Mouse (Mus musculus) spleen, adult 12 weeks (tissue): ENCODE data around the gene Mfn2.

Source experiments
- DNase-seq: peaks from one replicate; pipeline ENCODE4 v3.0.0; 2022; ENCODE audit warnings: low spot score

The Mfn2 gene

GRCm38 (mm10) chr4:147904313-147905089, at the start of gene Mfn2:
Gene Mfn2 (minus strand): TSS chr4:147904704.
- peak; percentile 85 for DNase-seq

DNA sequence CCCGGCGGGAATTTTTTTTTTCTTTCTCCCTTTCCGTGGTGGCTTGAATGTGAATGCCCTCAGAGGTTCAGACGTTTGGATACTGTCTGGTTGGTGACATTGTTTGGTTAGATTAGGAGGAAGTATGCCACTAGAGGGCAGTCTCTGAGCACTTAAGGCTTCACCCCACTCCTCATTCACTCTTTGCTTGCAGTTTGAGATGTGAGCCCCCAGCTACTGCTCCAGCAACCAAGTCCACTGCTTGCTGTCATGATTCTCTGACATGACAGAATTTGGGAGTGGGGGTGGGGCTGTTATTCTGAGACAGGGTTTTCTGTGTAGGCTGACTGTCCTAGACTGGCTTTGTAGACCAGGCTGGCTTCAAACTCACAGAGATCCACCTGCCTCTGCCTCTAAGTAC, 49.1 kb upstream of the Mfn2 start:
- DNase-seq: no peak

- no peak for DNase-seq
Observed at GRCm38 (mm10) chr4:147947511-147947910, 43.0 kb upstream of the Mfn2 start.

- no peak for DNase-seq
Observed at GRCm38 (mm10) chr4:147943005-147943404, 38.5 kb upstream of the Mfn2 start.

DNA sequence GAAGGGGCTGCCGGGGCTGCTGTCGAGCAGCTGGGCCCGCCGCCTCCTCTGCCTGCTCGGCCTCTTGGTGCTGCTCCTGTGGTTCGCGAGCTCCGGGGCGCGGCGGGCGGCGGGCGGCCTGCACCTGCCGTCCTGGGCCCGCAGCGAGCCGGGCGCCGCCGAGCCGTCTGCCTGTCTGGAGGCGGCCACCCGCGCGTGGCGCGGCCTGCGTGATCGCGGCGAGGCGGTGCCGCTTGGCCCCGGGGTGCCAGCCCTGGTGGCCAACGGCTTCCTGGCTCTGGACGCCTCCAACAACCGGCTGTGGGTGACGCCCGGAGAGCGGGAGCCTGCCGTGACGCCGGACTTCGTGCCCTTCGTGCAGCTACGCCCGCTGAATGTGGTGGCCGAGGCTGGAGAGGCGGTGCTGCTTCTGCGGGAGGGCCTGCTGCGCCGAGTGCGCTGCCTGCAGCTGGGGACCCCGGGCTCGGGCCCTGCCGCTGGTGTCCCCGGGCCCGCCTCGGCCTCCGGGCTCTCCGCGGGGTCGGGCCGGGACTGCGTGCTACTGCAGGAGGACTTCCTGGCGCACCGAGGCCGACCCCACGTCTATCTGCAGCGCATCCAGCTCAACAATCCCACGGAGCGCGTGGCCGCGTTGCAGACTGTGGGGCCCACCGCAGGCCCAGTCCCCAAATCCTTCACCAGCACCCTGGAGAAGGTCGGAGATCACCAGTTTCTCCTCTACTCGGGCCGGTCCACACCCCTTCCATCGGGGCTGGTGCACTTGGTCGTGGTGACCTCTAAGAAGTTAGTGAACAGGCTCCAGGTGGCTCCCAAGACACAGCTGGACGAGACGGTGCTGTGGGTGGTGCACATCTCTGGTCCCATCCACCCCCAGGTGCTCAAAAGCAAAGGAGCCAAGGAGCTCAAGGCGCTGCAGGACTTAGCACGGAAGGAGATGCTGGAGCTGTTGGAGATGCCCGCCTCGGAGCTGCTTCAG, 36.8 kb upstream of the Mfn2 start:
- peak; percentile 42 for DNase-seq

DNA sequence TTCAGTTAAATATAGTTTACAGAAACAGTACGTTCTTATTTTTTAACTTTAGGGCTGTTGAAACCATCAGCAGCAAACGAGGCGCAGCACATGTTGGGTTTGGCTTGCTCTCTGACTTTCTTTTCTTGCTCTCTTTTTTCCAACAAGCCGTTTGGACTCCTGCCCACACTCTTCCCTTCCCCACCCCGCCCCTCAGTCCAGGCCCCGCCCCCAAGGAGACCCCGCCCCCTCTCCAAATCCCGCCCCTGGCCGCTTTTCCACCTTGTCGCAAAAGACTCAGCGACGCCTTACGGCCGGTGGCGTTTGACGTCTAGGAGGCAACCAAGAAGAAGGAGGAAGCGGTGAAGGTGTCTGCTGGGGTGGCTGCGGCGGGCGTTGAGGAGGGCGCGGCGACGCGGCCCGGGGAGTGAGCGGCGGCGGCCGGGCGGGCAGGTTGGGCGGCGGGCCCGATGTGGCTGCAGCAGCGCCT, 36.1 kb upstream of the Mfn2 start, which contains the start of gene 2510039O18Rik:
Gene 2510039O18Rik (plus strand): TSS at position 320 of the 469 bp plus-strand sequence.
- peak; percentile 64 for DNase-seq

- no peak for DNase-seq
Observed at GRCm38 (mm10) chr4:147940111-147940510, 35.6 kb upstream of the Mfn2 start.

GRCm38 (mm10) chr4:147938148-147939096, 33.9 kb upstream of the Mfn2 start:
- no peak for DNase-seq

GRCm38 (mm10) chr4:147937486-147937885, 33.0 kb upstream of the Mfn2 start:
- DNase-seq: no peak

DNA sequence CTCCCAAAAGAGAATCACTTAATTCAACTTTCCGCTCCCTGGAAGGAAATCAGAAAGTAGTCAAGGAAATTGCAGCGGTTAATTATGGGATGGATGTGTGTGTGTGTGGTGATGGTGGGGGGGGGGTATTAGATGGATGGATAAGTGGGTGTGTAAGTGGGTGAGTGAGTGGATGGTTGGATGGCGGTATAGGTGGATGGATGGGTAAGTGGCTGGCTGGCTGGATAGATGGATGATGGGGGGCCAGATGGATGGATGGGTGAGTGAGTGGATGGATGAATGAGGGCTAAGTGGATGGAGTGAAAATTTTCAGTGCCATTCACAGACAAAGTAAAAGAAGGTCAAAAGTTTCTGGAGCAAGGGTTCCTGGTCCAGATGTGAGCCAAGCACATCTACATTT, 32.5 kb upstream of the Mfn2 start:
- DNase-seq: no peak

GRCm38 (mm10) chr4:147936331-147936954, 31.9 kb upstream of the Mfn2 start, which contains the start of gene Plod1:
Gene Plod1 (minus strand): TSS chr4:147936767.
- peak; percentile 61 for DNase-seq

GRCm38 (mm10) chr4:147935904-147936303, 31.4 kb upstream of the Mfn2 start:
- DNase-seq: no peak

DNA sequence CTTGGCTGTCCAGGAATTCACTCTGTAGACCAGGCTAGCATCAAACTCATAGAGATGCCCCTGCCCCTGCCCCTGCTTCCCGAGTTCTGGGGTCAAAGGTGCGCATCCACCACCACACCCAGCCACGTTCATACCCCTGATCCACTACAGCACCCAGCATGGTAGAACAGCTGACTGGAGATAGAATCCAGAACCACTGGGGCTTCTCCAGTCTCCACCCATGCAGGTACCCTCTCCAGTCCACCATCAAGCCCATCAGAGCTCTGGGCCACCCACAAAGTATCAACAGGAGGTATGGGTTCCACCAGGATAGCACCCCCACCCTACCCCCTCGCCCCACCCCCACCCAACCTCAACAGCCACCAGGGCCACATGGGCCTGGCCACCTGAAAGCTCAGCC, 30.1 kb upstream of the Mfn2 start:
- no peak for DNase-seq

- DNase-seq: no peak
Observed at GRCm38 (mm10) chr4:147934134-147934533, 29.6 kb upstream of the Mfn2 start.

- no peak for DNase-seq
Observed at GRCm38 (mm10) chr4:147930946-147931345, 26.4 kb upstream of the Mfn2 start.

GRCm38 (mm10) chr4:147928540-147928939, 24.0 kb upstream of the Mfn2 start:
- no peak for DNase-seq

DNA sequence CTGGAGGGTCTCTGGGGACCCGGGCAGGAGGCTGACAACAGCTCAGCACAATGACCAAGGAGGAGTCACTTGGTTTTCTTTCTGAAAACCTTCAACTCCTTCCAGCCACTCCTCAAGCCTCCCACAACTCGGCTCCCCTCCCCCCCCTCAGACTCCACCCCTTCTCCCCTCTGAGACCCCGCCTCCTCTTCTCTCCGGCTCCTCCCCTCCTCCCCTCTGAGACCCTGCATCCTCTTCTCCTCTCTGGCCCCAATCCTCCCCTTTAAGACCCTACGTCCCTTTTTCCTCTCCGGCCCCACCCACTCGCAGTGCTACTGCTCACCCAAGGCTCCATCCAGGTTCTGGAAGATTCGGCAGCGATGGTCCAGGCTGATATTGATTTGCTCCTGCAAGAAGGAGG, 23.6 kb upstream of the Mfn2 start:
- no peak for DNase-seq

- DNase-seq: no peak
Observed at GRCm38 (mm10) chr4:147927705-147928104, 23.2 kb upstream of the Mfn2 start.

GRCm38 (mm10) chr4:147922341-147922740, 17.8 kb upstream of the Mfn2 start:
- DNase-seq: no peak

DNA sequence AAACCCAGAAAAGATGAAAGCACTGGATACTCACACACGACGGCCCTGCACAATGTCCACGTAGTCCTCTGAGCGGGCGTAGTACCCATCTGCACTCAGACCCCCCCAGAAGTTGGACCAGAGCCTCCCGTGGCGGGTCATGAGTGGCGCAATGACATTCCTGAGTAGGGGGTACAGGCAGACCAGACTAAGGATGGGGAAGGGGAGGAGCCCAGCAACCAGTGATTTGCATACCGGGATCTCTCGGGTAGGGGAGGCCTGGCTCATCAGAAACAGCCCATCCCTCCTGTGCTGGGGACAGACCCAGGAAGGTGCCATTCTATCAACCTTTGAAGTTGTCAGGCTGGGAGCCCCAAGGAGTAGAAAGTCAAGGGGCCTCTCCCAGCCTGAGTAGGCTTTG, 16.5 kb upstream of the Mfn2 start:
- DNase-seq: no peak
